Mouse (Mus musculus) forebrain, embryonic 11.5 days (tissue): ENCODE measurements around the gene Cd83. TPM values are rescaled to one million over a fixed set of nuclear protein-coding genes. Genes with fewer than 3 reads are reported as not detected.

ENCODE experiments used
- polyA plus RNA-seq: library from polyadenylated mRNA; unstranded; fragments of >200 nt; fragmentation: Nextera tagmentation; extraction: Ambion mirVana; gene quantifications from 2 replicates; pipeline ENCODE4 v1.2.1, GENCODE M21; 2014

Cd83 gene
- polyA plus RNA-seq, 1 experiment from 2014 or later = 4.0 TPM

Other genes with a start within 250 kb of the Cd83 start
- gene Mcur1, start 224.6 kb upstream of the Cd83 start, polyA plus RNA-seq = 12.2 and 12.9 TPM in 2 replicates
- 10.0 and 13.5 TPM in 2 replicates for gene Rnf182, start 169.1 kb upstream of the Cd83 start, polyA plus RNA-seq